Mouse (Mus musculus) lung, adult 2 months (tissue): ENCODE measurements around the gene Cpvl.

Experiments
- CTCF ChIP-seq: fragments of 200-500 bp; IDR thresholded peaks from 2 replicates; pipeline ENCODE4 v1.5.1; 2011; ENCODE audit warnings: mild to moderate bottlenecking, low read length, control low read depth; ENCODE audit not compliant: insufficient read depth
- POLR2A ChIP-seq: fragments of 200-500 bp; IDR thresholded peaks from 2 replicates; pipeline ENCODE4 v1.6.1; 2011; ENCODE audit warnings: low read depth, mild to moderate bottlenecking, control low read depth, low read length, borderline replicate concordance; ENCODE audit errors: extremely low read depth

DNA sequence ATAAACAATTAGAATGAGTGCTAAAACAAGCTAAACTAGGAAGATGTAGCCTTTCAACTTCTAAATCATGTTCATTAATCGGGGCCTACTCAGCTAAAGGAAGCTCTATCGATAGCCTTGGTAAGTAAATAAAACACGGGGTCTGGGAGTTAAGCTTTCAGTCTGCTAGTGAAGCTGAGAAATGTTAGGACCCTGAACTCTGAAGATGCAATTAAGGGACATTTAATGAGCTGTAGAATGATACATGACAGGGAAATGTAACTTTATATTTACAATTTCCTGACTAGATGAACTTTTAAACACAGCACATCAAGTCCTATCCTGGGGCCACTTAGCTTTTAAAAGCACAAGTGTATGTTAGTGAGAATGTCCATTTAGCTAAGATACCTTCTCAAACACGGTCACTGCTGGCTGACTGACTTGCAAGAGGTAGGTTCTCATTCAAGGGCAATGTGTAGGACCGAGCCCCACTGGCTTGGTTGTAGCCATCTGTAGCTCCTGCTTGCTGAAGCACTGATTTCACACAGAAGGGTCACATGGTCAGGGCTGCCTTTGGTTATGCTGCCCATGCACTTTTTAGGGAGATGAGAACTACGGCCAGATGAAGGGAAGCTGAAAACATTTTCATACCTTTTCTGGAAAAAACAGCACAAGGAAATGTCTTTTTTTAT is 66.2 kb downstream of the Cpvl start:
- TF ChIP-seq CTCF (no peak), POLR2A (no peak)
